Mouse (Mus musculus) embryonic fibroblast, embryonic 13.5 days (primary cell): ENCODE measurements at regions not wholly inside any gene's neighbourhood (a gene's known extent, or its start where the extent isn't known, plus 50 kb on each side); places are given as distances from the start of the nearest gene placed in this dataset.

Experiments
- H3K27ac ChIP-seq: 2 replicates; pipeline ENCODE4 v1.5.1; 2012; ENCODE audit warnings: low read length, control low read depth, inconsistent platforms; ENCODE audit not compliant: insufficient read depth
- H3K4me1 ChIP-seq: 2 replicates; pipeline ENCODE4 v1.6.1; 2011; ENCODE audit warnings: low read length; ENCODE audit not compliant: control insufficient read depth, insufficient read depth
- H3K4me3 ChIP-seq: 2 replicates; pipeline ENCODE4 v1.5.1; 2011; ENCODE audit warnings: mild to moderate bottlenecking, control low read depth, low read length; ENCODE audit not compliant: insufficient read depth
- CTCF ChIP-seq: IDR thresholded peaks from 2 replicates; pipeline ENCODE4 v1.5.1; 2011; ENCODE audit warnings: mild to moderate bottlenecking, control low read depth, low read length, moderate library complexity, borderline replicate concordance; ENCODE audit not compliant: insufficient read depth
- POLR2A ChIP-seq: IDR thresholded peaks from 2 replicates; pipeline ENCODE4 v1.6.1; 2011; ENCODE audit warnings: low read depth, mild to moderate bottlenecking, control low read depth, low read length, moderate library complexity

- Histone ChIP-seq H3K27ac (no peak overlapping the region), H3K4me3 (no peak overlapping the region), H3K4me1 (0 out of 2 replicates have a peak, but pooled peaks cover 2% of the 10 kb centered on the region)
- TF ChIP-seq POLR2A (no peak), CTCF (no peak)
Observed at GRCm38 (mm10) chr8:44155705-44156321, 446.0 kb upstream of the Adam34 start.

- TF ChIP-seq POLR2A (no peak), CTCF (no peak)
- no peaks in the 10 kb centered on the region for H3K4me1 ChIP-seq
- no peak overlapping the region for H3K4me3 ChIP-seq
- 0 out of 2 replicates have a peak overlapping the region, but pooled peaks have one; percentile 24 for H3K27ac ChIP-seq
Observed at GRCm38 (mm10) chr8:44165115-44165514, 455.3 kb upstream of the Adam34 start.

- Histone ChIP-seq H3K4me3 (no peak overlapping the region), H3K27ac (no peak overlapping the region), H3K4me1 (no peaks in the 10 kb centered on the region)
- TF ChIP-seq POLR2A: no peak
- no peak for TF ChIP-seq CTCF
Observed at GRCm38 (mm10) chr8:44177016-44177415, 467.2 kb upstream of the Adam34 start.

- Histone ChIP-seq H3K4me3 (no peak overlapping the region), H3K27ac (no peak overlapping the region), H3K4me1 (no peaks in the 10 kb centered on the region)
- no peak for TF ChIP-seq CTCF
- no peak for TF ChIP-seq POLR2A
Observed at GRCm38 (mm10) chr8:44202228-44202627, 492.4 kb upstream of the Adam34 start.

- Histone ChIP-seq H3K4me3 (no peak overlapping the region), H3K27ac (no peak overlapping the region), H3K4me1 (no peaks in the 10 kb centered on the region)
- TF ChIP-seq POLR2A (no peak), CTCF (no peak)
Observed at GRCm38 (mm10) chr8:44206391-44207170, 496.7 kb upstream of the Adam34 start.

- H3K4me3 ChIP-seq: no peak overlapping the region
- H3K4me1 ChIP-seq: no peaks in the 10 kb centered on the region
- TF ChIP-seq POLR2A (no peak), CTCF (no peak)
- no peak overlapping the region for H3K27ac ChIP-seq
Observed at GRCm38 (mm10) chr8:44222346-44222745, 512.5 kb upstream of the Adam34 start.

GRCm38 (mm10) chr8:44252393-44252792 is 542.5 kb upstream of the Adam34 start:
- no peaks in the 10 kb centered on the region for H3K4me1 ChIP-seq
- TF ChIP-seq POLR2A: no peak
- TF ChIP-seq CTCF: no peak
- no peak overlapping the region for H3K27ac ChIP-seq
- H3K4me3 ChIP-seq: no peak overlapping the region

GRCm38 (mm10) chr8:44257051-44257450 is 547.2 kb upstream of the Adam34 start:
- Histone ChIP-seq H3K4me1 (no peaks in the 10 kb centered on the region), H3K27ac (no peak overlapping the region), H3K4me3 (no peak overlapping the region)
- TF ChIP-seq POLR2A: no peak
- TF ChIP-seq CTCF: no peak

- H3K4me1 ChIP-seq: no peaks in the 10 kb centered on the region
- H3K27ac ChIP-seq: no peak overlapping the region
- H3K4me3 ChIP-seq: no peak overlapping the region
- TF ChIP-seq CTCF (no peak), POLR2A (no peak)
Observed at GRCm38 (mm10) chr8:44261039-44261438, 551.2 kb upstream of the Adam34 start.

GRCm38 (mm10) chr8:44273300-44273699 is 563.5 kb upstream of the Adam34 start:
- Histone ChIP-seq H3K4me3 (no peak overlapping the region), H3K4me1 (no peaks in the 10 kb centered on the region), H3K27ac (no peak overlapping the region)
- TF ChIP-seq CTCF: no peak
- no peak for TF ChIP-seq POLR2A
